Comparison of ENCODE assay signal across 10 mouse cellular contexts in the genomic region with DNA sequence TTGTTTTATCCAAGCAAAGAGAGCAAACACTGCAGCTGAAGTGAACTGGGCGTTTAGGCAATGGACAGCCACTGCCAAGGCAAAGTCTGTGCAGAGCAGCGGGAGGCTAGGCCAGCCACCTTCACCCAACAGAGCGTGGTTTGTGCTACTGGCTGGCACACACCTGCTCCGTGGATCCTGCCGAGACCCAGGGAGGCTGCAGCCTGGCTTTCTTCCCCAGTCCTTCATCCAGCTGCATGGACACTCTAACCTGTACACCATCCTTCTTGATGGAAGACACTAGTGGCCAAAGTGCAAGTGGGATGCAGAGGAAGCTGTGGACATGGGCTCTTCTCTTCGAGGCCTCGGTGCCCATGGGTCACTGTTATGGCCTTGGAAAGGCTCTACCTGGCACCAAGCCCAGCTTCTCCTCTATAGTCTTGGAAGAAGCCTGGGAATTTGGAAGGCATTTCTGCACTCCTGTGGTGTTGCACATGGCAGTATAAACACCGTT.
A peak's percentile ranks its signal among the peaks of the same experiment; 100 is the strongest.
DNase-seq lines count a peak whose midpoint lies in the region; ATAC-seq and TF ChIP-seq lines count a peak whose summit lies in the region.
"Had no signal": no experiment of that assay in that cellular context is flagged by ENCODE, and none has a peak within 500 bp of the region (broad histone marks: within the 10 kb centered on the region; RNA-seq: fewer than 3 reads in every experiment).

No protein-coding gene starts in this region.

- 6% methylated on average over 8 of the region's 8 CpGs for WGBS in cerebellum, adult 2 months
- 64% methylated on average over 8 of the region's 8 CpGs for WGBS in forebrain, embryonic 12.5 days

- no peak overlapping the region for H3K9ac ChIP-seq in forebrain, embryonic 12.5 days

- no peak overlapping the region for H3K4me2 ChIP-seq in forebrain, embryonic 12.5 days

- no peak for TF ChIP-seq POLR2A in cerebellum, adult 2 months (IDR thresholded peaks at IDR 0.05; ENCODE audit: borderline replicate concordance, insufficient read depth, low read length)

- no peak for ATAC-seq in forebrain, embryonic 12.5 days (ENCODE audit: low FRiP score)

- no peak overlapping the region for H3K4me3 ChIP-seq in cerebellum, adult 2 months (replicated peaks; ENCODE audit: insufficient read depth, low read depth, low read length)
- H3K4me3 ChIP-seq in forebrain, embryonic 12.5 days (replicated peaks) = no peak overlapping the region

- no peaks in the 10 kb centered on the region for H3K9me3 ChIP-seq in forebrain, embryonic 12.5 days

- peaks cover 16% of the 10 kb centered on the region for H3K4me1 ChIP-seq in cerebellum, adult 2 months (ENCODE audit: control insufficient read depth, insufficient read depth, low read length)
- H3K4me1 ChIP-seq in forebrain, embryonic 12.5 days = peaks cover 13% of the 10 kb centered on the region

- H3K27me3 ChIP-seq in cerebellum, adult 2 months (ENCODE audit: control insufficient read depth, insufficient read depth, low read length) = no peaks in the 10 kb centered on the region
- H3K27me3 ChIP-seq in forebrain, embryonic 12.5 days = no peaks in the 10 kb centered on the region

- H3K36me3 ChIP-seq in forebrain, embryonic 12.5 days (replicated peaks) = no peaks in the 10 kb centered on the region
- H3K36me3 ChIP-seq: G1E had no signal

- peak; percentile 41 for DNase-seq in ovary, postnatal 36 days (ENCODE audit: low spot score)
- no peak for DNase-seq in ovary, postnatal 10 days (ENCODE audit: low spot score)
- peak; percentile 83 to 85 for DNase-seq in cerebellum, adult 2 months
- DNase-seq in lung, postnatal 36 days = peak; percentile 11
- no peak for DNase-seq in frontal cortex, postnatal 10 days (ENCODE audit: low spot score in 2 of 2)
- no peak for DNase-seq in layer of hippocampus, adult 9-11 months
- no peak for DNase-seq in frontal cortex, postnatal 14 days (ENCODE audit: low spot score in 2 of 2)
- DNase-seq: kidney, adult 2 months had no signal

- TF ChIP-seq CTCF in cerebellum, adult 2 months (IDR thresholded peaks at IDR 0.05; ENCODE audit: borderline replicate concordance, insufficient read depth, low read depth, low read length) = no peak

- H3K27ac ChIP-seq in cerebellum, adult 2 months (ENCODE audit: insufficient read depth, low read length) = no peak overlapping the region
- H3K27ac ChIP-seq in forebrain, embryonic 12.5 days = 0 out of 2 replicates have a peak overlapping the region, but pooled peaks have one; percentile 25

Comparison
In these comparisons a context has a peak if more than half of its experiments do, and no peak if none do; other contexts are left out.
1. DNase-seq: peak in ovary, postnatal 36 days (single experiment), cerebellum, adult 2 months (2 of 2) and lung, postnatal 36 days (single experiment); none in ovary, postnatal 10 days (single experiment), frontal cortex, postnatal 10 days (0 of 2), layer of hippocampus, adult 9-11 months (single experiment) and frontal cortex, postnatal 14 days (0 of 2).